Mouse (Mus musculus) liver, embryonic 14.5 days (tissue): Measurements from ENCODE around the gene Akap8l. TPM values are rescaled to one million over a fixed set of nuclear protein-coding genes. Genes with fewer than 3 reads are reported as not detected.
A peak's percentile ranks its signal among the peaks of the same experiment; 100 is the strongest.

Experiments
- ATAC-seq: fragments of 200-750 bp; cut with Nextera tagmentation; 2 replicates; pipeline ENCODE4 v1.8.0; 2017; ENCODE audit warnings: moderate number of reproducible peaks, mild to moderate bottlenecking, moderate library complexity; ENCODE audit not compliant: insufficient read depth
- DNase-seq, 3 experiments: peaks; one replicate each; pipeline ENCODE4 v3.0.0-alpha.2; 2012 to 2013; ENCODE audit warnings: low read depth in 3 of 3, low spot score in 3 of 3
- H3K27ac ChIP-seq: fragments of 300-500 bp; sonication (generic); 2 replicates; pipeline ENCODE4 v1.5.1; 2014; ENCODE audit warnings: moderate library complexity, mild to moderate bottlenecking, control low read depth, inconsistent platforms
- H3K27me3 ChIP-seq: fragments of 300-500 bp; sonication (generic); 2 replicates; pipeline ENCODE4 v1.6.1; 2014; ENCODE audit warnings: mild to moderate bottlenecking, low read length, moderate library complexity; ENCODE audit not compliant: control insufficient read depth, insufficient read depth
- H3K36me3 ChIP-seq: fragments of 300-500 bp; sonication (generic); replicated peaks from 2 replicates; pipeline ENCODE4 v1.6.1; 2014; ENCODE audit warnings: low read depth; ENCODE audit not compliant: control insufficient read depth, insufficient read depth
- H3K4me1 ChIP-seq, 2 experiments: fragments of 200-500 bp in 1 of 2; fragments of 300-500 bp in 1 of 2; sonication (generic) in 1 of 2; replicated peaks; 2 replicates each; pipeline ENCODE4 v1.6.1; 2012 to 2014; ENCODE audit warnings: antibody characterized with exemption in 1 of 2, inconsistent platforms in 1 of 2, low read length in 1 of 2; ENCODE audit not compliant: control insufficient read depth in 2 of 2, insufficient read depth in 2 of 2
- H3K4me2 ChIP-seq: fragments of 300-500 bp; sonication (generic); 2 replicates; pipeline ENCODE4 v1.6.1; 2014; ENCODE audit warnings: low read depth, mild to moderate bottlenecking, control low read depth, moderate library complexity
- H3K4me3 ChIP-seq, 2 experiments: fragments of 200-500 bp in 1 of 2; fragments of 300-500 bp in 1 of 2; sonication (generic) in 1 of 2; 2 replicates each; pipeline ENCODE4 v1.5.1; 2012 to 2014; ENCODE audit warnings: low read depth in 2 of 2, low read length in 2 of 2, mild to moderate bottlenecking in 2 of 2, control low read depth in 1 of 2, inconsistent platforms in 1 of 2, moderate library complexity in 1 of 2; ENCODE audit not compliant: insufficient read depth in 1 of 2
- H3K9ac ChIP-seq: fragments of 300-500 bp; sonication (generic); replicated peaks from 2 replicates; pipeline ENCODE4 v1.6.1; 2014; ENCODE audit warnings: mild to moderate bottlenecking, control low read depth, moderate library complexity
- H3K9me3 ChIP-seq: fragments of 300-500 bp; sonication (generic); 2 replicates; pipeline ENCODE4 v1.6.1; 2016; ENCODE audit warnings: low read length, mixed read lengths; ENCODE audit not compliant: control insufficient read depth
- CTCF ChIP-seq: IDR thresholded peaks from 2 replicates; pipeline ENCODE4 v1.5.1; 2016; ENCODE audit warnings: antibody characterized with exemption, low read depth, control low read depth
- EP300 ChIP-seq: IDR thresholded peaks from 2 replicates; pipeline ENCODE4 v1.6.1; 2016; ENCODE audit warnings: antibody characterized with exemption, low read depth
- WGBS: fragments of 180-500 bp; shearing (Covaris S2); extraction: QIAGEN DNeasy Blood & Tissue Kit; methylation state at CpG from one replicate; pipeline ENCODE4 v1.1.7; 2014; ENCODE audit not compliant: insufficient replicate concordance; 5-methylcytosine and 5-hydroxymethylcytosine counted together
- polyA plus RNA-seq, 2 experiments: library from polyadenylated mRNA; depleted of rRNA in 1 of 2; stranded (reverse) in 1 of 2; unstranded in 1 of 2; fragments of >200 nt; fragmentation: Nextera tagmentation in 1 of 2; extraction: Ambion mirVana in 1 of 2; gene quantifications; 2 replicates each; pipeline versions ENCODE4 v1.2.1 to v1.2.3; 2012 to 2014

Akap8l gene
- polyA plus RNA-seq, 2 experiments = 18.9 to 35.4 TPM

DNA sequence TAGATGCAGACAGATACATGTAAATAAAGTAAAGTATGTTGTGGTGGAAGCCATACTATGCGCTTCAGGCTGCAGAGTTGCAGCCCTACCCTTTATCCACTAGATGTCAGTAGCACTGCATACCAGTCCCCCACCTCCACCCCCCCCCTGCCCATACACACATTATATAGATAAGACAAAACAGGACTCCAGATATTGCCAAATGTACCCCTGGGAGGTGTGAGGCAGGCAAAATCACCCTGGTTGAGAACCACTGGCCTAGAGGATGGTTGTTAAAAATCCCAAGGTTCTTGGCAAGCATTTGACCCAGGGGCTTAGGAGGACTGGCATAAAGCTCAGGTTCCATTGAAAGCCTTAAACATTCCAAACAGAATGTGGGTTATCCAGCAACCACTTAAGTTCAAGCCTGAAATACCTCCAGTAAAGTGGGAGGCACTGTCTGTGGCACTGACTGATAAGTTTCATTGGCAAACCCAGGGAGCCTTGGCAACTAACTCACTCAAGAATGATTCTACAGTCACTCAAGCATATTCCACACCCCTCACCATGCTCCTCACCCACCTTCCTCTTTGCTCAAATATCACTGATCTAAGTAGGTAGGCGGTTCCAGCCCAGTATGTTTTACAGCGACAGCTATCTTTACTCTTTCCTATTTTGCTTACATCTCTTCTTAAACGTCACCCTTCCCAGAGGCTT is 1.2 kb downstream of the Akap8l start:
- Histone ChIP-seq H3K9ac (peak overlapping the region; percentile 87), H3K36me3 (peaks cover under 1% of the 10 kb centered on the region; the same call in 1 of the 2 replicates), H3K4me2 (peak overlapping the region; percentile 96), H3K27me3 (no peaks in the 10 kb centered on the region), H3K4me3 (peak overlapping the region; percentile 81 to 88), H3K27ac (peak overlapping the region; percentile 88), H3K4me1 (peaks cover 13 to 17% of the 10 kb centered on the region in 2 experiments), H3K9me3 (no peaks in the 10 kb centered on the region)
- 4% methylated on average over 4 of the region's 4 CpGs for WGBS
- DNase-seq = peak; percentile 55 to 65 (median 57)
- ATAC-seq = peak; percentile 49
- TF ChIP-seq CTCF (peak; percentile 96), EP300 (no peak)

DNA sequence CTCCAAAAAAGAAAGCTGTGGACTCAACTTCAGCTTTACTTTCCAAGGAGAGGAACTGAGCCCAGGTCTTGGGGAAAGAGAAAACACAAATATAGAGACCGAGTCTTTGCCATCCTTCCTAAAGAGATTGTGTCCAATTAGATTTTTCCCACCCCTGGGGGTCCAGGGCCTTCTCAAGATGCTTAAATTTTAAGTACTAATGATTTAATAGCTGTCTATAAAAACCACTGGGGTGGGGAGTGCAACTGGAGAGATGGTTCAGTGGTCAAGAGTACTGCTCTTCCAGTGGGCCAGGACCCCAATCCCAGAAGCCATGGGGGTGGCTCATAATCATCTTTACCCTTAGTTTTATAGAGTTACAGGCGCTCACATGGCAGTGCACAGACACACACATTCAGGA is 2.0 kb downstream of the Akap8l start:
- TF ChIP-seq EP300 = no peak
- no peak for TF ChIP-seq CTCF
- Histone ChIP-seq H3K9me3 (no peaks in the 10 kb centered on the region), H3K4me1 (peaks cover 13 to 17% of the 10 kb centered on the region in 2 experiments), H3K27ac (no peak overlapping the region), H3K9ac (peak overlapping the region; percentile 87), H3K4me3 (peak overlapping the region in 1 of 2 experiments; percentile 88; a peak in 1 of 4 replicates), H3K36me3 (peaks cover 2% of the 10 kb centered on the region; the same call in 1 of the 2 replicates), H3K27me3 (no peaks in the 10 kb centered on the region), H3K4me2 (peak overlapping the region; percentile 96)
- ATAC-seq (no peak), DNase-seq (no peak)
- WGBS = 85% methylated on average over 2 of the region's 2 CpGs

DNA sequence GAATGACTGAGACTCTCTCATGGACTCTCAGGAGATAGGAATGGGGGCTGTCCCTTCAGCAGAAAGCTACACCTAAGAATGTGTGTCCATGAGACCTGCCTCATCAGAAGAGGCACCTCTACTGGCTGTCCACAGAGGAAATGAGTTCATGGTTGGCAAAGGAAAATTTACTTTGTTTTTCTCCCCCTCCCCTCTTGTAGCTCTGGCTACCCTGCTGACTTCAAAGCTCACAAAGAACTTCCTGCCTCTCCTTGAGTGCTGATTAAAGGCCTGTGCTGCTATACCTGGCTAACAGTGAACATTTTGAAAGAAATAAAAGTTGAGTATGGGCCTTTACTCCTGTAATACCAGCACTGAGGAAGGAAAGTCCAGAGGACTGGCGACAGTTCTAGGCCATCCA is 9.3 kb downstream of the Akap8l start:
- no peaks in the 10 kb centered on the region for H3K9me3 ChIP-seq
- H3K36me3 ChIP-seq = peaks cover 17% of the 10 kb centered on the region
- peaks cover 0 to 4% of the 10 kb centered on the region in 2 experiments; a peak in 2 of 4 replicates for H3K4me1 ChIP-seq
- no peak overlapping the region for H3K4me2 ChIP-seq
- no peak overlapping the region; the same call in 1 of the 2 replicates for H3K9ac ChIP-seq
- DNase-seq (no peak), ATAC-seq (no peak)
- 71% methylated on average over 1 of the region's 1 CpGs for WGBS
- no peak overlapping the region for H3K4me3 ChIP-seq
- TF ChIP-seq EP300 = no peak
- TF ChIP-seq CTCF = no peak
- no peak overlapping the region for H3K27ac ChIP-seq
- H3K27me3 ChIP-seq = no peaks in the 10 kb centered on the region

DNA sequence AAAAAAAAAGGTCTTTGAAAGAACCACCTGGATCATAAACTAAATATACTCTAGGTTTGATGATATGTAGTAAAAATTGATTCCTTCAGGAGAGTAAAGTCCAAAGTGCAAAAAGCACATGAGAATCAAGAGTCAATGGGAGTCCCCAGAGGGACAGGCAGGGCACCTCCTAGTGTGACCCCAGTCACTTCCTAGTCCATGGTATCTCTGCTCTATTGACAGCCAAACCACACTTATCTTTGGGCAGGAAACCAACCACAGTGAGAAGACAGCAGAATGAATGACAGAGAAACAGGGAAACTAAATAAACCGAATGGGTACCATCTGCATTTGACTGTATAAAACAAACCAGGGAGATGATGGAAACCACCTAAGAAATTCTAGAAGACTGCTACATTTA is 10.3 kb downstream of the Akap8l start:
- no peak for TF ChIP-seq CTCF
- TF ChIP-seq EP300 = no peak
- Histone ChIP-seq H3K27ac (no peak overlapping the region), H3K4me1 (peaks cover 0 to 4% of the 10 kb centered on the region in 2 experiments; a peak in 2 of 4 replicates), H3K4me2 (no peak overlapping the region), H3K36me3 (peaks cover 27% of the 10 kb centered on the region), H3K9ac (no peak overlapping the region), H3K4me3 (no peak overlapping the region), H3K27me3 (no peaks in the 10 kb centered on the region), H3K9me3 (no peaks in the 10 kb centered on the region)
- ATAC-seq = no peak
- WGBS = 8% methylated on average over 1 of the region's 1 CpGs
- no peak for DNase-seq

DNA sequence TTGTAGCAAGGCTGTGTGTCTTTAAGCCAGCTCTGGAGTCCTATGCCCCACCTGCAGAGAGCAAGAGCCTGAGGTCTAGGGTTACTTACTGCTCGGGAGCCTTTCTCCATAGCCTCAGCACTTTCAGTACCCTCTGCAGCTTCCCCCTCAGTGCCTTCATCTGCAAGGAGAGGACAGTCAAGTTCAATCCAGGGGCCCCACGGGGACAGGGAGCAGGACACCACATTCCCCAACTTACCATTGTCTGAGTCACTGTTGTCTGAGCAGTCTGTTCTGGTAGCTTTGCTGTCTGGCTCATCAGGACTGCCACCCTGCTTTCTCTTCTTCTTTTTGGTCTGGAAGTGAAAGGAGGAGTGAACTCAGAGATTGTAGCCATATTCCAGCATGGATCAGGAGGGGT is 14.5 kb downstream of the Akap8l start:
- H3K4me2 ChIP-seq = no peak overlapping the region
- H3K9ac ChIP-seq = no peak overlapping the region
- no peaks in the 10 kb centered on the region for H3K9me3 ChIP-seq
- TF ChIP-seq EP300 (no peak), CTCF (no peak)
- ATAC-seq (no peak), DNase-seq (no peak)
- no peak overlapping the region for H3K27ac ChIP-seq
- no peaks in the 10 kb centered on the region for H3K27me3 ChIP-seq
- 75% methylated on average over 2 of the region's 2 CpGs for WGBS
- peaks cover 62% of the 10 kb centered on the region for H3K36me3 ChIP-seq
- H3K4me3 ChIP-seq = no peak overlapping the region
- peaks cover 0 to 4% of the 10 kb centered on the region in 2 experiments; a peak in 2 of 4 replicates for H3K4me1 ChIP-seq
